Mouse (Mus musculus): ENCODE measurements at regions not wholly inside any gene's neighbourhood (a gene's known extent, or its start where the extent isn't known, plus 50 kb on each side); places are given as distances from the start of the nearest gene placed in this dataset.
A peak's percentile ranks its signal among the peaks of the same experiment; 100 is the strongest.
"Not testable (repeated sequence)": the region's sequence is repeated elsewhere in the genome, so short reads cannot be mapped to it uniquely, and the experiment has no call there.

GRCm38 (mm10) chr1:7388627-7389026 lies 2580.9 kb downstream of the Gm37988 start:
- no peaks in the 10 kb centered on the region for H3K9me3 ChIP-seq (replicated peaks)
- no peaks in the 10 kb centered on the region for H3K36me3 ChIP-seq (replicated peaks)
- no peak overlapping the region for H3K4me2 ChIP-seq
- 60% methylated on average over 1 of the region's 1 CpGs for WGBS (ENCODE audit: insufficient replicate concordance)
- no peak for ATAC-seq (ENCODE audit: insufficient read depth)
- no peak overlapping the region for H3K4me3 ChIP-seq (replicated peaks)
- H3K4me1 ChIP-seq (replicated peaks), result no peaks in the 10 kb centered on the region
- no peak overlapping the region for H3K9ac ChIP-seq
- no peaks in the 10 kb centered on the region for H3K27me3 ChIP-seq
- H3K27ac ChIP-seq (replicated peaks), result no peak overlapping the region

DNA sequence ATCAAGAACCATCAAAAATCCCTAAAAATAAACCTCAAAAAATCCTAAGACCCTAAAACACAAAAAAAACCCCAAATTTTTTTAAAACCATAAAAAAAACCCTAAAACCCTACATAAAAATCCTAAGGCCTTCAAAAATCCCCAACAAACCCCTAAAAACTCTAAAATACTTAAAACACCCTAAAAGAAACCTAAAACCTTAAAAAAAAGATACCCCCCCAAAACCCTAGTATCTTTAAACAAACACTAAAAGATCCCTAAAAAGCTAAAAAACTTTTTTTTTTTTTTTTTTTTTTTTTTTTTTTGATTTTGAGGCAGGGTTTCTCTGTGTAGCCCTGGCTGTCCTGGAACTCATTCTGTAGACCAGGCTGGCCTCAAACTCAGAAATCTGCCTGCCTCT lies 2585.8 kb downstream of the Gm37988 start:
- Histone ChIP-seq H3K4me3 (replicated peaks) (no peak overlapping the region), H3K4me1 (replicated peaks) (peaks cover 12% of the 10 kb centered on the region; the same call in 1 of the 2 replicates), H3K36me3 (replicated peaks) (no peaks in the 10 kb centered on the region), H3K9me3 (replicated peaks) (no peaks in the 10 kb centered on the region), H3K27me3 (no peaks in the 10 kb centered on the region), H3K9ac (no peak overlapping the region), H3K27ac (replicated peaks) (no peak overlapping the region), H3K4me2 (no peak overlapping the region)
- no peak for ATAC-seq (ENCODE audit: insufficient read depth)

DNA sequence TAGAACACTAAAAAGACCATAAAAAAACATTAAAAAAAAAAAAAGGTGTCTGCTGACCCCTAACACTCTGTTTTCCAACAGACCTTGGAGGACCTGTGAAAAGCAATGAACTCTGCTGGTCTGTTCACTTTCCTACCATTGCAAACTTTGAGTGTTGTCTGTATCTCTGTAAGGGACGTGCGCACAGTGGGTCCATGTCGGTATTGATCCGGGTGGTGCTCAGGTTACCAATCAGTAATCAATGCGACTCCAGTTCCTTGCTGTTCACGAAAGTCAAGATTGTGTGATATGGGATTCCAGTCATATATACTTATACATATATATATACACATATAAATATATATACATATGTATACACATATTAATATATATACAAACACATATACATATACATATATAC lies 2586.5 kb downstream of the Gm37988 start:
- Histone ChIP-seq H3K4me2 (no peak overlapping the region), H3K9ac (no peak overlapping the region), H3K4me1 (replicated peaks) (peaks cover 12% of the 10 kb centered on the region; the same call in 1 of the 2 replicates), H3K27ac (replicated peaks) (no peak overlapping the region), H3K4me3 (replicated peaks) (no peak overlapping the region), H3K27me3 (no peaks in the 10 kb centered on the region), H3K36me3 (replicated peaks) (no peaks in the 10 kb centered on the region), H3K9me3 (replicated peaks) (no peaks in the 10 kb centered on the region)
- 88% methylated on average over 6 of the region's 6 CpGs for WGBS (ENCODE audit: insufficient replicate concordance)
- ATAC-seq (ENCODE audit: insufficient read depth), result no peak

GRCm38 (mm10) chr1:7395527-7395926 lies 2587.8 kb downstream of the Gm37988 start:
- ATAC-seq (ENCODE audit: insufficient read depth), result no peak
- no peak overlapping the region for H3K27ac ChIP-seq (replicated peaks)
- H3K4me1 ChIP-seq (replicated peaks), result peaks cover 12% of the 10 kb centered on the region; the same call in 1 of the 2 replicates
- WGBS (ENCODE audit: insufficient replicate concordance), result 74% methylated on average over 8 of the region's 8 CpGs
- no peaks in the 10 kb centered on the region for H3K9me3 ChIP-seq (replicated peaks)
- no peaks in the 10 kb centered on the region for H3K36me3 ChIP-seq (replicated peaks)
- H3K4me2 ChIP-seq, result no peak overlapping the region
- H3K9ac ChIP-seq, result no peak overlapping the region
- no peak overlapping the region for H3K4me3 ChIP-seq (replicated peaks)
- H3K27me3 ChIP-seq, result no peaks in the 10 kb centered on the region

DNA sequence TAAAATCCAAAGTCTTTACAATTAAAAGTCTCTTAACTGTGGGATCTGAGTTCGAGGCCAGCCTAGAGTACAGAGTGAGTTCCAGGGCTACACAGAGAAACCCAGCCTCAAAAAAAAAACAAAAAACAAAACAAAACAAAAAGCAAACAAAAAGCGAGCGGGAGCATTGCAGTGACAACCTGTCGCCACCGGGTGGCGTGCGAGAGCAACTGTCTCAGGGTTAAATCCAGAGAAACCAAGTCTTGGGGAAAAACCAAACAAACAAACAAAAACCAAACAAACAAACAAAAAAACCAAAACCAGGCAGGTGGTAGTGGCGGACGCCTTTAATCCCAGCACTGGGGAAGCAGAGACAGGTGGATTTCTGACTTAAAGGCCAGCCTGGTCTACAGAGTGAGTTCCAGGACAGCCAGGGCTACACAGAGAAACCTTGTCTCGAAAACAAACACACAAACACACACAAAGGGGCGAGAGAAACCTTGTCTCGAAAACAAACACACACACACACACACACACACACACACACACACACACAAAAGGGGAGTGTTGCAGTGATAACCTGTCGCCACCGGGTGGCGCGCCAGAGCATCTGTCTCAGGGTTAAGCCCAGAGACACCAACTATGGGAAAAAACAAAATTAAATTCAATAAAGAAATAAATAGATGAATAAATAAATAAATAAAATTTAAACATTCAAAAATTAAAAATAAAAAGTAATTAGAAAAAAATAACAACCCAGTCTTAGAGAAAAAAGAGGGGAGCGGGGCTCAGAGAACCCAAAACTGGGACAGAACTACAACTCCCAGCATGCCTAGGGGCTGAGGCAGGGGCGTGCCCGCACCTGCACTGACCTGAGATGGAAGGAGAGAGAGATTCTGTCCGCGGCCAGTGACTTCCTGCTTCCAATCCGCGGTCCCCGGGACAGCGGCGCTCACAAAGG lies 2589.4 kb downstream of the Gm37988 start:
- Histone ChIP-seq H3K36me3 (replicated peaks) (no peaks in the 10 kb centered on the region), H3K4me1 (replicated peaks) (peaks cover 12% of the 10 kb centered on the region; the same call in 1 of the 2 replicates), H3K27ac (replicated peaks) (peak overlapping the region; percentile 69), H3K9me3 (replicated peaks) (no peaks in the 10 kb centered on the region), H3K9ac (peak overlapping the region; percentile 57; the same call in 1 of the 2 replicates), H3K4me3 (replicated peaks) (peak overlapping the region; percentile 84), H3K27me3 (no peaks in the 10 kb centered on the region), H3K4me2 (peak overlapping the region; percentile 93)
- WGBS (ENCODE audit: insufficient replicate concordance), result 4% methylated on average over 26 of the region's 26 CpGs
- peak; percentile 88 for ATAC-seq (ENCODE audit: insufficient read depth)

GRCm38 (mm10) chr1:7397807-7398446 lies 2590.2 kb downstream of the Gm37988 start:
- H3K27ac ChIP-seq (replicated peaks), result peak overlapping the region; percentile 67
- peak overlapping the region; percentile 84 for H3K4me3 ChIP-seq (replicated peaks)
- under 1% methylated on average over 46 of the region's 46 CpGs for WGBS (ENCODE audit: insufficient replicate concordance)
- peak overlapping the region; percentile 93 for H3K4me2 ChIP-seq
- H3K36me3 ChIP-seq (replicated peaks), result no peaks in the 10 kb centered on the region
- peaks cover 12% of the 10 kb centered on the region; the same call in 1 of the 2 replicates for H3K4me1 ChIP-seq (replicated peaks)
- H3K9me3 ChIP-seq (replicated peaks), result no peaks in the 10 kb centered on the region
- H3K9ac ChIP-seq, result peak overlapping the region; percentile 57
- ATAC-seq (ENCODE audit: insufficient read depth), result peak; percentile 94
- no peaks in the 10 kb centered on the region for H3K27me3 ChIP-seq

GRCm38 (mm10) chr1:7398678-7399218 lies 2591.1 kb downstream of the Gm37988 start:
- WGBS (ENCODE audit: insufficient replicate concordance), result 50% methylated on average over 14 of the region's 14 CpGs
- H3K4me3 ChIP-seq (replicated peaks), result peak overlapping the region; percentile 84
- no peaks in the 10 kb centered on the region for H3K36me3 ChIP-seq (replicated peaks)
- H3K9ac ChIP-seq, result peak overlapping the region; percentile 55; the same call in 1 of the 2 replicates
- H3K27ac ChIP-seq (replicated peaks), result 0 out of 2 replicates have a peak overlapping the region, but pooled peaks have one; percentile 67
- H3K27me3 ChIP-seq, result no peaks in the 10 kb centered on the region
- H3K4me1 ChIP-seq (replicated peaks), result peaks cover 12% of the 10 kb centered on the region; the same call in 1 of the 2 replicates
- no peak for ATAC-seq (ENCODE audit: insufficient read depth)
- no peaks in the 10 kb centered on the region for H3K9me3 ChIP-seq (replicated peaks)
- peak overlapping the region; percentile 93 for H3K4me2 ChIP-seq

GRCm38 (mm10) chr1:7405651-7406050 lies 2598.0 kb downstream of the Gm37988 start:
- not testable (repeated sequence) for H3K4me1 ChIP-seq (replicated peaks); H3K9ac ChIP-seq; H3K27ac ChIP-seq (replicated peaks); ATAC-seq (ENCODE audit: insufficient read depth); H3K27me3 ChIP-seq; H3K4me3 ChIP-seq (replicated peaks); H3K9me3 ChIP-seq (replicated peaks); H3K4me2 ChIP-seq; H3K36me3 ChIP-seq (replicated peaks)
- 24% methylated on average over 5 of the region's 5 CpGs for WGBS (ENCODE audit: insufficient replicate concordance)

- WGBS (ENCODE audit: insufficient replicate concordance), result 47% methylated on average over 1 of the region's 1 CpGs
- Histone ChIP-seq H3K27ac (replicated peaks) (no peak overlapping the region), H3K4me2 (no peak overlapping the region), H3K4me3 (replicated peaks) (no peak overlapping the region), H3K9me3 (replicated peaks) (no peaks in the 10 kb centered on the region), H3K9ac (no peak overlapping the region), H3K4me1 (replicated peaks) (no peaks in the 10 kb centered on the region), H3K27me3 (no peaks in the 10 kb centered on the region), H3K36me3 (replicated peaks) (no peaks in the 10 kb centered on the region)
- ATAC-seq (ENCODE audit: insufficient read depth), result no peak
Measured at GRCm38 (mm10) chr1:7414444-7414843, 2606.8 kb downstream of the Gm37988 start.

GRCm38 (mm10) chr1:7451660-7452155 lies 2644.0 kb downstream of the Gm37988 start:
- Histone ChIP-seq H3K9me3 (replicated peaks) (no peaks in the 10 kb centered on the region), H3K27ac (replicated peaks) (no peak overlapping the region), H3K9ac (no peak overlapping the region), H3K4me3 (replicated peaks) (no peak overlapping the region), H3K4me2 (no peak overlapping the region), H3K36me3 (replicated peaks) (no peaks in the 10 kb centered on the region), H3K27me3 (no peaks in the 10 kb centered on the region), H3K4me1 (replicated peaks) (no peaks in the 10 kb centered on the region)
- ATAC-seq (ENCODE audit: insufficient read depth), result no peak
- 60% methylated on average over 3 of the region's 3 CpGs for WGBS (ENCODE audit: insufficient replicate concordance)

GRCm38 (mm10) chr1:7454931-7455330 lies 2647.2 kb downstream of the Gm37988 start:
- WGBS (ENCODE audit: insufficient replicate concordance), result 22% methylated on average over 2 of the region's 2 CpGs
- ATAC-seq (ENCODE audit: insufficient read depth), result no peak
- H3K36me3 ChIP-seq (replicated peaks), result no peaks in the 10 kb centered on the region

More at GRCm38 (mm10) chr1:7454931-7455330, 2647.2 kb downstream of the Gm37988 start:
- Histone ChIP-seq H3K9me3 (replicated peaks) (no peaks in the 10 kb centered on the region), H3K4me3 (replicated peaks) (no peak overlapping the region), H3K4me1 (replicated peaks) (no peaks in the 10 kb centered on the region), H3K27me3 (no peaks in the 10 kb centered on the region), H3K4me2 (no peak overlapping the region), H3K27ac (replicated peaks) (no peak overlapping the region), H3K9ac (no peak overlapping the region)
